Mouse (Mus musculus): Measurements from ENCODE around the gene Il4ra. TPM values are rescaled to one million over a fixed set of nuclear protein-coding genes. Genes with fewer than 3 reads are reported as not detected.

Il4ra gene
- polyA plus RNA-seq, 1 experiment from 2014 or later: 5.5 TPM

DNA sequence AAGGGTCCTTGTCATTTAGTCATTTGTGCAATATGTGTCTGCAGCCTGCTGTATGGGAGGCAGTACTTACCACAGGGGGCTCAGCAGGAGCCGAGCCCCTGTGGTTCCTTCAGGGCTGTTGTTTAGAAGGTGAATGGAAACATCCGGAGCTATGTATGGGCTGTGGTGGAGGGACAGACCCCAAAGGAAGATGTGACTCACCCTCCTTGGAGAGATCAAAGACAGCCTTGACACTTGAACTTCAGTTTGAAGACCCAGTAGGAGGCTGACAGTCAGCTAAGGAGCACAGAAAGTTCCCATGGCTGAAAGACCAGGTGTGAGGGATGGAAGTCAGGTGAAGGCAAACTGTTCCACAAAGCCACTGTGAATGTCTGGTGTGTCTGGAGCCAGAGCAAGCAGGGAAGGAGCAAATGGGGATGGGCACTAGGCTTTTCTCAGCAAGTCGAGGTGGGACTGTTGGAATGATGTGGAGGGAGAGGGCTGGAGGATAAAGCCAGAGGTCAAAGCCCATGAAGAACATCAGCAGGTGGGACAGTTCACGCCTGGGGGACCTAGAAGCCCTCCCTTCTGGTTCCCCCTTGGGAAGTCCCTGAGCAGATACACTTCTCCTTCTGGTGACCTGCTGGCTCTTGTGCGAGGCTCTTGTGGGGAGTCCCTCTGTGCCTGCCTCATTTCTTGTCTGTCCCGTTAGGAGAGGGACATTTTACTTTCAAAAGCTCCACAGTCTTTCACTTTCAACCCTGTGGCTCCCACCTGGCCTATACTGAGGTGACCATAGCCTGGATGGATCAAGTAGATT lies 55.7 kb downstream of the Il4ra start:
- Histone ChIP-seq H3K4me1 (no peaks in the 10 kb centered on the region), H3K36me3 (no peaks in the 10 kb centered on the region), H3K27me3 (ENCODE audit: low read depth, poor library complexity, severe bottlenecking) (no peaks in the 10 kb centered on the region), H3K27ac (replicated peaks) (no peak overlapping the region), H3K4me3 (no peak overlapping the region), H3K9me3 (replicated peaks) (0 out of 2 replicates have a peak, but pooled peaks cover 5% of the 10 kb centered on the region)
- no peak for DNase-seq (ENCODE audit: low spot score)
- WGBS: 62% methylated on average over 6 of the region's 6 CpGs

DNA sequence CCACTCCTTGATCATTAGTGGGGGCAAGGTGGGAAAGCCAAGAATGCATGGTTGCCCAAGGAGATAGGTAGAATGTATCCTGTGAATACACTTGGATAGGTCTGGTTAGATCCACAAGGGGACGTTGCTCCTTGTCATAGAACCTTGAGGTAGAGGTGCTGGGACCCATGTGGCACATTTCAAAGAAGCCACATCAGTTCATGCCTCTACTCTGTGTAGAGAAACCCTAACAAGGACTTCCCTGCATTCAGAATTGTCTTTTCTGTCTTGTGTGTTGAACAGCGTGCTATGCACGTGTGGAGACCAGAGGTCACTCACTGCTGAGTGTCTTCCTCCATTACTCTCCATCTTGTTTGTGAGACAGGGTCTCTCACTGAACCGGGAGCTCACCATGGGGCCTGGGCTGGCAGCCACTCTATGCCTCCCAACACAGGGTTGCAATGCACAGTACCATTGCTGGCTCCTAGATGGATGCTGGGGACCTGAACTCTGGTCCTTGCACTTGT lies 56.3 kb downstream of the Il4ra start:
- no peak overlapping the region for H3K4me3 ChIP-seq
- no peak for DNase-seq (ENCODE audit: low spot score)
- no peak overlapping the region for H3K27ac ChIP-seq (replicated peaks)
- no peaks in the 10 kb centered on the region for H3K4me1 ChIP-seq
- H3K27me3 ChIP-seq (ENCODE audit: low read depth, poor library complexity, severe bottlenecking): no peaks in the 10 kb centered on the region
- 83% methylated on average over 4 of the region's 4 CpGs for WGBS
- 0 out of 2 replicates have a peak, but pooled peaks cover 5% of the 10 kb centered on the region for H3K9me3 ChIP-seq (replicated peaks)
- no peaks in the 10 kb centered on the region for H3K36me3 ChIP-seq

DNA sequence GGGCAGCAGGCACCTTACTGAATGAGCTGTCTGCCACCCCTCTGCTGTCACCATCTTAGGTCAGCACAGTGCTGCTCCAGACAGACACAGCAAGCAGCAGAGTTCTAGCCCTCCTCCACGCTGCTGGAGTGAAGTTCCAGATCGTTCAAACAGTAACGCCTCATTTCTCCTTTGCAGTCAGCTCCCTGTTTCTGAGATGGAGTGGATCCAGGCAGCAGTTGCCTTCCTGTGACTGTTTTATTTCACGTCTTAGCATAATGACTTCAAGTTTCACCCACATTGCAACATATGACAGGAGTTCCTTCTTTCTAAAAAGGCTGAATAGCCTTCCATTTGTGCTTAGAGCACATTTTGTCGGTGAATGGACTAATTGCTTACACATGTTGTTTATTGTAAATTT lies 61.7 kb downstream of the Il4ra start:
- no peaks in the 10 kb centered on the region for H3K36me3 ChIP-seq
- WGBS: 88% methylated on average over 5 of the region's 5 CpGs

DNA sequence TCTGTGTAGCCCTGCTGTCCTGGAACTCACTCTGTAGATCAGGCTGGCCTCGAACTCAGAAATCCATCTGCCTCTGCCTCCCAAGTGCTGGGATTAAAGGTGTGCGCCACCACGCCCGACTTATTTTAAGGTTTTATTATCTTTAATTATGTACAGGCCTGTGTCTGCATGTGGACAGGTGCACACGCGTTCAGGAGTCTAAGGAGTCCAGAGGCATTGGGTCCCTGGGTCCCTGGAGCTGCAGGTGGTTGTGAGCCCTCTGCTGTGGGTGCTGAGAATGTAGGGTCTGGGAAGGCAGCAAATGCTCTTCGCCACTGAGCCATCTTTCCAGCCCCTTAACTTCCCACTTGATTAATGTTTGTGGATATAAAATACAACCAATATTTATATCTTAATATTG lies 63.5 kb downstream of the Il4ra start:
- H3K36me3 ChIP-seq: no peaks in the 10 kb centered on the region
- no peaks in the 10 kb centered on the region for H3K27me3 ChIP-seq (ENCODE audit: low read depth, poor library complexity, severe bottlenecking)
- no peak overlapping the region for H3K27ac ChIP-seq (replicated peaks)
- H3K4me3 ChIP-seq: no peak overlapping the region
- WGBS: 87% methylated on average over 7 of the region's 7 CpGs
- H3K9me3 ChIP-seq (replicated peaks): no peaks in the 10 kb centered on the region
- no peak for DNase-seq (ENCODE audit: low spot score)
- peaks cover 5% of the 10 kb centered on the region; the same call in 1 of the 2 replicates for H3K4me1 ChIP-seq

More for the DNA sequence above, 61.7 kb downstream of the Il4ra start:
- 0 out of 2 replicates have a peak, but pooled peaks cover 5% of the 10 kb centered on the region for H3K9me3 ChIP-seq (replicated peaks)
- H3K27ac ChIP-seq (replicated peaks): no peak overlapping the region
- H3K27me3 ChIP-seq (ENCODE audit: low read depth, poor library complexity, severe bottlenecking): no peaks in the 10 kb centered on the region
- peaks cover 5% of the 10 kb centered on the region; the same call in 1 of the 2 replicates for H3K4me1 ChIP-seq
- DNase-seq (ENCODE audit: low spot score): no peak
- H3K4me3 ChIP-seq: no peak overlapping the region

DNA sequence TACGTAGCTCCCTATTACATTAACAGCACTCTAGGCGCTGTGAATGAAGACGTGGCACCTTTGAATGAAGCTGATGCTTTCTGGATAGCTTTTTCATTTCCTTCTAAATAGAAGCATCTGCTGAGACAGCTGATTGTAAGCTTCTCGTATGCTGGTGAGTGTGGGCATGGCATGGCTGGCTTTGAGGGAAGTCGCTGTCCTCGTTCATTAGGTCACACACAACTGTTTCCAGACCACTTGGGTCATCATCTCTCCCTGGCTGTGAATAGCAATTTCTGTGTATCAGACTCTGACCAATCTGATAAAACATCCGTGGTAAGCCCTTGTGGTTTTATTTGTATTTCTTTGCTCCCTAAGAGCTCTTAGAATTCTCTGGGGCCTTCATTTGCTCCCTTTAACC lies 66.1 kb downstream of the Il4ra start:
- 87% methylated on average over 7 of the region's 7 CpGs for WGBS
- H3K9me3 ChIP-seq (replicated peaks): no peaks in the 10 kb centered on the region

DNA sequence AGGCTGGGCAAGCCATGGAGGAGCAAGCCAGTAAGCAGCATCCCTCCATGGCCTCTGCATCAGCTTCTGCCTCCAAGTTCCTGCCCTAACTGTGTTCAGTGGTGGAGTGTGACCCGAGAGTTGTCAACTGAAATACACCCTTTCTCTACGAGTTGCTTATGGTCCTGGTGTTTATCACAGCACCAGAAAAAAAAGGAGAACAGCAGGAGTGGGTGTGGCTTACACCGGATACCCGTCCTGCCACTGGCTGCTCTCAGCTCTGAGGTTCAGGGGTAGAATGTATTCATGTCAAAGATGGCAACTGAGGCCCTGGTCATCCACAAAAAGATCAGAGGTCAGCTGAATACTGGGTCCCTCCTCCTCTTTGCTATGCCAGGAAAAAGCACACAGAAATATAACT lies 68.2 kb downstream of the Il4ra start:
- Histone ChIP-seq H3K27ac (replicated peaks) (no peak overlapping the region), H3K27me3 (ENCODE audit: low read depth, poor library complexity, severe bottlenecking) (no peaks in the 10 kb centered on the region), H3K4me3 (no peak overlapping the region), H3K4me1 (peaks cover 9% of the 10 kb centered on the region; the same call in 1 of the 2 replicates), H3K9me3 (replicated peaks) (no peaks in the 10 kb centered on the region), H3K36me3 (no peaks in the 10 kb centered on the region)
- 84% methylated on average over 4 of the region's 4 CpGs for WGBS
- no peak for DNase-seq (ENCODE audit: low spot score)

More for the DNA sequence above, 66.1 kb downstream of the Il4ra start:
- peaks cover 5% of the 10 kb centered on the region; the same call in 1 of the 2 replicates for H3K4me1 ChIP-seq
- no peaks in the 10 kb centered on the region for H3K36me3 ChIP-seq
- H3K4me3 ChIP-seq: no peak overlapping the region
- H3K27ac ChIP-seq (replicated peaks): no peak overlapping the region
- no peak for DNase-seq (ENCODE audit: low spot score)
- no peaks in the 10 kb centered on the region for H3K27me3 ChIP-seq (ENCODE audit: low read depth, poor library complexity, severe bottlenecking)

DNA sequence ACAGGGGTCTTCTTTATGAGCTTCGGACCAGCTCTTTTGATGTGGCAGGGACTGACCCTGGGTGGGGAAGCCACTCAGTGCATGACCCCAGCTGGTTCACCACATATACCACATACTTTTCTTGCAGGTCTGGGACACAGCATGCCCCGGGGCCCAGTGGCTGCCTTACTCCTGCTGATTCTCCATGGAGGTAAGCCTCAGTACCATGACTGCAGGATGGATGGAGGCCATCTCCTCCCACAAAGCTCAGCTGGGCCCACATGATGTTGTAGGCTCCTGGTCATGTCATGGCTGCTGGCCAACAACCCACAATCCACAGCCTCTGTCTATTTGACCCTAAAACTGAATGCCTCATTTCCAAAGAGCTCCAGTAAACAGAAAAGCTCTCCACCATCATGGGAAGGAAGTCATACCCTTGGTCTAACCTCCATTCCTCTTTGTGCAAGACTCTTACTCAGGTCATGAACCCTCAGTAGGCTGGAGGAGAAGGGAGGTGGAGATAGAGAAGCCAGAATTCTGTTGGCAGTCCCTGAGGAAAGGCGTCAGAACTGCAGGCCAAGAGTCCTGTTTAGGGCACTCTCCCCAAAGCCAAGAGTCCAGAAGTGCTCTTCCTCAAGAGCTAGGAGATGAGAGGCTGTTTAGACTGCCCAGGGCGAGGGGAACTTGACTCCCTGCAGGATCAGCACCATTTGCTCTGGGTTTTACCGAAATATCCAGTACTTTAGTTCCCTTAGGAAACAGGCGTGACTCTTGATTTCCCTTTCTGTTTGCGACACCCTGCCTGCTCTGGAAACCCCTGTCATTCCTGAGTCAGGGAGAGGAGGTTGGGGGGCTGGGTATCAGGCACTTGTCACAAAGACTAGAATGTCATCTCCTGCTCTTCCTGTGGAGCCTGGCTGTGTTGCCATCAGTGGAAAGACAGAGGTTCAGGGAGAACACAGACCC lies 71.1 kb downstream of the Il4ra start:
- WGBS: 77% methylated on average over 7 of the region's 7 CpGs
- no peak for DNase-seq (ENCODE audit: low spot score)
- no peak overlapping the region for H3K27ac ChIP-seq (replicated peaks)

DNA sequence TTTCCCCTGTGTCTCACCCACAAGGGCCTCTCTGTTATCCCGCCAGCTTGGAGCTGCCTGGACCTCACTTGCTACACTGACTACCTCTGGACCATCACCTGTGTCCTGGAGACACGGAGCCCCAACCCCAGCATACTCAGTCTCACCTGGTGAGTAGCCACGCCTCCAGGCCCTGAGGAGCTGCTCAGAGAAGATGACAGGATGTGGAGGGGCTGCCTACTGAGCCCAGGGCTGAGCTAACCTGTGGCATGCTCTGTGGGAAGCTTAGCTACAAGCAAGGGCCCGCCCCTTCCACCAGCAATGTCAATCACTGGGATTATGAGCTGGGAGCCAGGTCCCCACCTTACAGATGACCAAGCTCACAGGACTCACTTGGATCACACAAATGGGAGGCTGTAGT lies 73.3 kb downstream of the Il4ra start:
- Histone ChIP-seq H3K27me3 (ENCODE audit: low read depth, poor library complexity, severe bottlenecking) (no peaks in the 10 kb centered on the region), H3K36me3 (no peaks in the 10 kb centered on the region), H3K9me3 (replicated peaks) (0 out of 2 replicates have a peak, but pooled peaks cover 3% of the 10 kb centered on the region), H3K4me3 (no peak overlapping the region), H3K4me1 (peaks cover 8% of the 10 kb centered on the region; the same call in 1 of the 2 replicates), H3K27ac (replicated peaks) (no peak overlapping the region)
- WGBS: 71% methylated on average over 4 of the region's 4 CpGs
- no peak for DNase-seq (ENCODE audit: low spot score)

More for the DNA sequence above, 71.1 kb downstream of the Il4ra start:
- Histone ChIP-seq H3K9me3 (replicated peaks) (no peaks in the 10 kb centered on the region), H3K4me1 (peaks cover 8% of the 10 kb centered on the region; the same call in 1 of the 2 replicates), H3K27me3 (ENCODE audit: low read depth, poor library complexity, severe bottlenecking) (no peaks in the 10 kb centered on the region), H3K4me3 (no peak overlapping the region), H3K36me3 (no peaks in the 10 kb centered on the region)

DNA sequence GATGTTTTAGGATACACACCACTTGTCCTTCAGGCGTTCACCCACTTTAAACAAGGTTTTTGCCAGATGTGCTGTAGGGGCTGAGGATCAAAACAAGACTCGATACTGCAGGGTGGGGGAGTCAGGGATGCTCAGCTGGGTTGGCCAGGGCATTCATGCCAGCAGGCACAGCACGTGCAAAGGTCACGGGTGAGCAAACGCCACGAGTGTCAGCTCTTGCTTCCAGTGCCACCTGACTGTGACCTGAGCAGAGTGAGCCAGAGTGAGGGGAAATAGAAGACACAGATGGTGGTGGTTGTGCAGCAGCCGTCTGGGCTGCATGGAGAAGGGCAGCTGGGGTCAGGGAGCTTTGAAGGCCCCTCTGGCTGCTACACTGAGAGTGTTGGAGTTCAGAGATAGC lies 73.9 kb downstream of the Il4ra start:
- Histone ChIP-seq H3K4me3 (no peak overlapping the region), H3K27me3 (ENCODE audit: low read depth, poor library complexity, severe bottlenecking) (no peaks in the 10 kb centered on the region), H3K36me3 (no peaks in the 10 kb centered on the region), H3K4me1 (peaks cover 8% of the 10 kb centered on the region; the same call in 1 of the 2 replicates), H3K9me3 (replicated peaks) (0 out of 2 replicates have a peak, but pooled peaks cover 3% of the 10 kb centered on the region), H3K27ac (replicated peaks) (no peak overlapping the region)
- no peak for DNase-seq (ENCODE audit: low spot score)
- WGBS: 66% methylated on average over 7 of the region's 7 CpGs

Other genes with a start within 250 kb of the Il4ra start
- 14.8 and 15.5 TPM in 2 replicates for gene Kdm8, start 107.4 kb upstream of the Il4ra start, polyA plus RNA-seq (2016; fragmentation: Nextera tagmentation; extraction: Ambion mirVana)
- 129 and 133 TPM in 2 replicates for gene Nsmce1, start 60.5 kb upstream of the Il4ra start, polyA plus RNA-seq (2016; fragmentation: Nextera tagmentation; extraction: Ambion mirVana)
- 0.53 and 0.58 TPM in 2 replicates for gene Il21r, start 51.3 kb downstream of the Il4ra start, polyA plus RNA-seq (2016; fragmentation: Nextera tagmentation; extraction: Ambion mirVana)
- 37.5 and 46.5 TPM in 2 replicates for gene Gtf3c1, start 155.7 kb downstream of the Il4ra start, polyA plus RNA-seq (2016; fragmentation: Nextera tagmentation; extraction: Ambion mirVana)
- 8.8 and 10.2 TPM in 2 replicates for gene D430042O09Rik, start 155.8 kb downstream of the Il4ra start, polyA plus RNA-seq (2016; fragmentation: Nextera tagmentation; extraction: Ambion mirVana)

All from midbrain, embryonic 10.5 days (tissue).